Mouse (Mus musculus): ENCODE results near the gene Ptpa. TPM values are rescaled to one million over a fixed set of nuclear protein-coding genes. Genes with fewer than 3 reads are reported as not detected.

Gene Ptpa
- polyA plus RNA-seq, 1 experiment, result 152 TPM

DNA sequence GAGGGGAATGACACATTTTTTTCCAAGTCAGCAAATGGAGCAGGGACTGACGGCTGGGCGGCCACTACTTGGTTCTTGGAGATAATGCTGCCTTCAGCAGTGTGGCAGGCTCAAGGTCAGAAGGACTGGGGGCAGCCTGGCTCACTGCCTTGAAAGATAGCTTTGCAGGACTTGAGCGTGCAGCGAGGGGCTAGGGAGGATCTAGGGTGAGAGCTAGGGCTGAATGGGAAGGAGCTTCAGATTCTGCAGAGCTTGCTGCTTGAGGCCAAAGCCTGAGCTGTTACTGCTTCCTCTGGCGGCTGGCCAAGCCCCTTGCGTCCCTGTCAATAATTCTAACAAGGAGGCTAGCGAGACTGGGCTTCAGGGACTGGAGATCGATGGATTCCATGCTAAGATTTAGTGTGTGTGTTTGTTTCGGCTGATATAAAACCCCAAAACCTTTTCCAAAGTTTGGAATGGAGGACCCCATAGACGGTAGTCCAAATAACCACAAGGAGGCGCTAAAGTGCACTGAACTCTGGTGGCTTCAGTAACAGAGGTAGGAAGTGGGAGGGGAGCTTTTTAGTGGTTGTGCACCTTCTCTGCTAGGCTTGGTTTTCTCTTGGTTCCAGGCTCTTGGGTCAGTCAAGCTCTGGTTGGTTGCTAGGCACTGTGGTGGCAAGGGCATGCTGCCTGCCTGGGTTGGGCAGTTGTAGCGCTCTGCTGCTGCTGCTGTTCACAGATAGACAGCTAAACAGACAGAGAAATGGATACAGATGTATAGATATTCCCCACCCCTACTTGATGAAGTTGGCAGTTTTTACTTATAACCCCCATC, 25.1 kb downstream of the Ptpa start:
- TF ChIP-seq CTCF (IDR thresholded peaks at IDR 0.05; ENCODE audit: borderline replicate concordance, extremely low read depth, insufficient read depth, insufficient read length), result peak; percentile 81; the same call in 1 of the 2 replicates
- no peak for TF ChIP-seq POLR2A (IDR thresholded peaks at IDR 0.05; ENCODE audit: borderline replicate concordance, extremely low read depth, insufficient read depth, insufficient read length, poor library complexity, severe bottlenecking)
- DNase-seq (ENCODE audit: low read depth), result peak; percentile 89

DNA sequence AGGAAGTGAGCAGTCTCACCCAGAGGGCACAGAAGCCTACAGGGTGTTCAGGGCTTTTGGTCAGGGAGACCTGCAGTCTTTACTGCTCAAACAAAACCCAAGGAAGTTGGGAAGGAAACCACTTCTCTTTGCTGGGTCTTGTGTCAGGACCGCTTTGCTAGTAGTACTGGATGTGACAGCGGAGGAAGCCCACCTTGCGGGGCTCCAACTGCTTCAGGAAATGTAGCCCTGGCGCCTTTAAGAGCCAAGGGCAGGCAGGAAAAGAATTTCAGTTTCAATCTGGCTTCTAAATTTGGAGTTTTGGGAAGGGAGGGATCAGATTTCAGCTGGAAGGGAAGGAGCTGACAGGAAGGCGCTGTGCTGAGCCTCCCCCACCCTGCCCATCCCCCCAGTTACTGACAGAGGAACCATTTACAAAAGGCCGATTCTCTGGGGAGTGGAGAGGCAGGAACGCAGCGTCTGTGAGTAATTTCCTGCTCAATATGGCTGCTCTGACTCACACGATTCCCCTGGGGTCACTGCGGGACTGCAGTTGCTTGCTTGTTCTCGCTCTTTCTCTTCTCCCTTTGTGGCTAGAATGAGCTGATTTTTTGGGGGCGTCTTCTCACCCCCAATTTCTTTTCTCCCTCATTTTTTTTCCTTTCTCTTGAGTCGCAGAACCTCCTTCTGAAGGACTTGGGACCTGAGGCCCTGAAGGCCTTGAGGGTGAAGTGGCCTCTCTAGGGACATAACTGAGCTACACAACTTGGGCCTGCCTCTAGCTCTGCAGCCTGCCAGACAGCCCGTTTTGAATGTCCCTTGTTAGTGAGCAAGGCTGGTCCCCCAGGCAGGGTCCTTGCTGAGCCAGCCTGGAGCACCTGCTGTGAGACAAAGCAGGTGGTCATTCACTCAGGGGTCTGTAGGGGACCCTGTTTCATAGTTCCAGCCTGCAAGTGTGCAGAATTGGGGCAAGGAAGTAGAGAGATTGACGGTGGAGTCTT, 26.0 kb downstream of the Ptpa start:
- no peak for TF ChIP-seq POLR2A (IDR thresholded peaks at IDR 0.05; ENCODE audit: borderline replicate concordance, extremely low read depth, insufficient read depth, insufficient read length, poor library complexity, severe bottlenecking)
- no peak for TF ChIP-seq CTCF (IDR thresholded peaks at IDR 0.05; ENCODE audit: borderline replicate concordance, extremely low read depth, insufficient read depth, insufficient read length)
- DNase-seq (ENCODE audit: low read depth), result peak; percentile 97

DNA sequence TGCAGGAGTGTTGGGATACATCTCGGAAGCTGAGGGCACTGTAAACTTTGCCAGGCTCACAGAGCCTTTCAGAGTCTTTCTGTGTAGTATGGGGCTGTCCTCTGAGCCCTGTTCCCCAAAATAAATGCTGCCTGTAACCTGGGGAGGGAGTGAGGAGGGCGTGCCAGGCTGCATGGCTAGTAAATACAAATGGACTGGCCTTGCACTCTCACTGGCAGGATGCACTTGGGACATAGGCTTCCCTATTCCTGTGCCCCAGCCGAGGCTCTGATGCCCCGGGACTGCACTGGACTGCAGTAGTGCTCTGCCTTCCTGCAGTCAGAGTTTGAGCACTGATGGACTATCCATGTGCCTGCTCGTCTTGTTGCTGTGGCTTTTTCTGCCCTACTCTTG, 26.7 kb downstream of the Ptpa start:
- TF ChIP-seq POLR2A (IDR thresholded peaks at IDR 0.05; ENCODE audit: borderline replicate concordance, extremely low read depth, insufficient read depth, insufficient read length, poor library complexity, severe bottlenecking) (no peak), CTCF (IDR thresholded peaks at IDR 0.05; ENCODE audit: borderline replicate concordance, extremely low read depth, insufficient read depth, insufficient read length) (no peak)
- no peak for DNase-seq (ENCODE audit: low read depth)

DNA sequence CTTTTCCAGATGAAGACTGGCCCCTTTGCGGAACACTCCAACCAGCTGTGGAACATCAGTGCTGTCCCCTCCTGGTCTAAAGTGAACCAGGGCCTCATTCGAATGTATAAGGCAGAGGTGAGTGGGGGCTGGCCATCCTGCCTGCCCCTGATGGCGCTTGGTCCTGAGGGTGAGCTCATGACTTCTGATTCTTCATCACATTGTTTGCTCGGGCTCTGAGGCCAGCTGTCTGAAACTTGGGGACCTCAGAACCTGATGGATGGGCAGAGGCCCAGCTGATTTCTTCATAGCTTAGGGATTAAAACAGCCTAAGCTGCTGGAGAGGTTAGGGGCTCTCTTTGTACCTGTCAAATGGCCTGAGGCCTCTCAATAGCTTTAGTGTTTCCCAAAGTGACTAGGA, 27.4 kb downstream of the Ptpa start:
- no peak for DNase-seq (ENCODE audit: low read depth)
- TF ChIP-seq POLR2A (IDR thresholded peaks at IDR 0.05; ENCODE audit: borderline replicate concordance, extremely low read depth, insufficient read depth, insufficient read length, poor library complexity, severe bottlenecking) (no peak), CTCF (IDR thresholded peaks at IDR 0.05; ENCODE audit: borderline replicate concordance, extremely low read depth, insufficient read depth, insufficient read length) (no peak)

DNA sequence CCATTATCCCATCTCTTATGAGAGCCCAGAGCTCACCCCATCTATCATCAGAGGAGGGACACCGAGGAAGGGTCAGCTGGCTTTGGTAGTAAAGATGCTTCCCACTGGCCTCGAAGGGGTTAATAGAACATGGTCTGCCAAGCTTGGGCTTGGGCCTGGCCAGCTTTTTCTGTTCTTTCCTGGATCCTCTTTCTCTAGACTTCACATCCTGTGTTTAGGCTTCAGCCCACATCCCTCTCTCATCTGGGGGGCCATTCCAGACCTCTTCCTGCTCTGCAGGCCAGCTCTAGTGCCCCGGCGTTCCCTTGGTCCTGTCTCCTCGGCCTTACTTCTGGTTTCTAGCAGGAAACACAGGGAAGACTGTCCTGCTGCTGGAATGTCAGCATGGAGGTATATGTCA, 28.2 kb downstream of the Ptpa start:
- no peak for TF ChIP-seq CTCF (IDR thresholded peaks at IDR 0.05; ENCODE audit: borderline replicate concordance, extremely low read depth, insufficient read depth, insufficient read length)
- TF ChIP-seq POLR2A (IDR thresholded peaks at IDR 0.05; ENCODE audit: borderline replicate concordance, extremely low read depth, insufficient read depth, insufficient read length, poor library complexity, severe bottlenecking), result no peak
- DNase-seq (ENCODE audit: low read depth), result no peak

DNA sequence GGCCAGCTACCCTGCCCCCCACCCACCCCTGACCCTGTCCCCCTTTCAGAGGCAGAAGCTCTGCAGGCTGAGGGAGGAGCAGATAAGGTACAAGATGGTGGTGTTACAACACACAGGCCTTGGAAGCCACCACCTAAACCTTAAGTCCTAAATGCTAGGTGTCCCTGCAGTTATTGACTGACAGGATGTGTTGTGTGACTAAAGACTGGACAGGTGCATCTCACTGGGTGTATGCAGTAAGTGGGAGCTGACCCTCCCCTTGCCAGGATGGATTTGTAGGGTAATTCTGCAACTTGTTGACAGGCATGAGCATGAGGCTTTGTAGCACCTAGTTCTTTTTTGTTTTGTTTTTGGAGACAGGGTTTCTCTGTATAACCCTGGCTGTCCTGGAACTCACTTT, 28.6 kb downstream of the Ptpa start:
- TF ChIP-seq CTCF (IDR thresholded peaks at IDR 0.05; ENCODE audit: borderline replicate concordance, extremely low read depth, insufficient read depth, insufficient read length), result no peak
- TF ChIP-seq POLR2A (IDR thresholded peaks at IDR 0.05; ENCODE audit: borderline replicate concordance, extremely low read depth, insufficient read depth, insufficient read length, poor library complexity, severe bottlenecking), result no peak
- no peak for DNase-seq (ENCODE audit: low read depth)

DNA sequence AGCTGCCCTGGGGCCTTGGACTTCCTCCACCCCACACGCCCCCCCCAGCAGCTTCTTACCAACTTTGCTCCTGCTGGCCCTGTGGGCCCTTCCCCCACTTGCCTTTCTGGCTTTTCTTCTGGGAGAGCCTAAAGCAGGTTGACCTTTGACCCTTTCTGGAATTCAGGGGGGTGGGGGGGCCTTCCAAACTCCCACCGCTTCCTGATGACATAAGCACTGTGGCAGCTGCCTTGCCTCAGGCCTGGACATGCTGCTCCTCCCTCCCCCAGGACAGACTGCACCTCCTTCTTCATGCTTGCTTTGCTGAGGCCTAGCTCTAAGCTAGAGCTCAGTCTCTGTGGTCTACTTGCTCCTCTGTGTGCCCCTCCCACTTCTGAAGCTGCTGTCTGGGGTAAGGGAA, 29.5 kb downstream of the Ptpa start:
- no peak for TF ChIP-seq POLR2A (IDR thresholded peaks at IDR 0.05; ENCODE audit: borderline replicate concordance, extremely low read depth, insufficient read depth, insufficient read length, poor library complexity, severe bottlenecking)
- no peak for TF ChIP-seq CTCF (IDR thresholded peaks at IDR 0.05; ENCODE audit: borderline replicate concordance, extremely low read depth, insufficient read depth, insufficient read length)
- no peak for DNase-seq (ENCODE audit: low read depth)

DNA sequence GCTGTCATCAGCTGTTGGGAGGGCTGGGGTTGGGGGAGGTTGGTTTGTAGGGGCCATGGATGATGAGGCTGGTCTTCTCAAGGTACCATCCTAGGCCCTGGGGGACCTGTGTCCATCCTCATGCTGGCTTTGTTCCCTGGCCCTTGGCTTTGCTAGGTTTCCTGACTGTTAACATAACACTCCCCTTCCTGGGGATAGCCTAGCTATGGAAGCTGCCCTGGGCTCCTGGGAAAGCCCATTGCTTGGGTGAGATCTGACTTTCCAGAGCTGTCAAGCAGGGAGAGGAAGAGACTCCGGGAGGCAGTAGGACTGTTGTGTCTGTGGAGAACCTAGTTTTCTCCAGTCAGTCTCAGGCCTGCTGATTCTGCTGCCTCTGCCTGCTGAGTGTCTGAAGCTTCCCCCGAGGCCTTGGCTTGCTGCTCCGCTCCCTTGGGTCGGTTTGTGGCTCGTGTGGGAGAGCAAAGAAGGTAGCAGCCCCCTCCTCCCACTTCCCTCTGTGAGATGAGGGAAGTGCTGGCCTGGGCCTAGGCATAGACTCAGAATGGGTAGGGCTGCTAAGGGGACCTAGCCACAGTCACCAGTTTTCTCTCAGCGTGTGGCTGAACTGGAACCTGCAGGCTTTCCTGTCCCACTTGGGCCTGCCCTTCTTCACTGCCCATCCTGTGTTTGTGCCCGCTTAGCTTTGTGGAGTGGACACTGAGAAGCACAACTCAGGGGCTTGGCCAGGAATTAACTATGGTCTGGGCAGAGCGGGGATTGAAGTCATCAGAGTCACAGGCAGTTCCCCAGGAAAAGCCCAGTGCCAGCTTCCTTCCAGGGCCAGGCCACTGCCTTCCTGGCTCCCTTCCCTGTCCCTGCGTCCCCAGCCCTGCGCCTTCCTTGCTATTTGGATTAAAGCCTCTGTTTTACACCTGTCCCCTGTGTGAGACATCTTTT, 31.3 kb downstream of the Ptpa start:
- DNase-seq (ENCODE audit: low read depth), result no peak
- TF ChIP-seq CTCF (IDR thresholded peaks at IDR 0.05; ENCODE audit: borderline replicate concordance, extremely low read depth, insufficient read depth, insufficient read length) (no peak), POLR2A (IDR thresholded peaks at IDR 0.05; ENCODE audit: borderline replicate concordance, extremely low read depth, insufficient read depth, insufficient read length, poor library complexity, severe bottlenecking) (no peak)

DNA sequence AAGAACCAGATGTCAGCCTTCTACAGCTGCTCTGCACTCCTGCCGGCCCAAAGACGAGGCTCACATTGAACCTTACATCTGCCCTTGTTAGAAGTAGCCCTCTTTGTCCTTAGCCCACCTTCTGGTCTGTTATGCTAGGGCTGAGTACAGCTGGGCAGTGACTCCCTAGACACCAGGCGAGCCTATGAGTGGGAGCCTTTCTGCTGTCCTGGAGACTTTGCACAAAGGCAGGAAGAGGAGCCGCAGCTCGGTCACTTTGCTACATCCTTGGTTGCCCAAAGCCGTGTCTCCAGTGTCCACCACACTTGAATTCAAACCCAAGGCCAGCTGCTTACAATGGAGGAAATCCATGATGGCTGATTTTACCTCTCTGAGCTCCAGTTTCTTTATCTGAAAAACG, 32.5 kb downstream of the Ptpa start:
- no peak for DNase-seq (ENCODE audit: low read depth)
- no peak for TF ChIP-seq CTCF (IDR thresholded peaks at IDR 0.05; ENCODE audit: borderline replicate concordance, extremely low read depth, insufficient read depth, insufficient read length)

DNA sequence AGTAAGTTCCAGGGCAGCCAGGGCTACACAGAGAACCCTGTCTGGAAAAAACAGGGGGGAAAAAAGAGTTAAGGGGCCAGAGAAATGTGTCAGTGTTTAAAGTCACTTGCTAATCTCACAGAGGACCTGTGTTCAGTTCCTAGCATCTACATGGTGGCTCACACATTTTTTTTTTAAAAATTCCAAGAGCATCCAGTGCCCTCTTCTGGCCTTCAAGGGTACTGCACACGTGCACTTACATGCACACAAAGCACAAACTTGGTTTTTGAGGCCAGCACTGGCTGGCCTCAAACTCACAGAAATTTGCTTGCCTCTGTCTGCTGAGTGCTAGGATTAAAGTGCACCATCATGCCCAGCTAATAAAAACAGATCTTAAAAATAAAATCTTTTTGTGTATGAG, 34.7 kb downstream of the Ptpa start:
- DNase-seq (ENCODE audit: low read depth), result no peak
- TF ChIP-seq CTCF (IDR thresholded peaks at IDR 0.05; ENCODE audit: borderline replicate concordance, extremely low read depth, insufficient read depth, insufficient read length) (peak; percentile 48; the same call in 1 of the 2 replicates), POLR2A (IDR thresholded peaks at IDR 0.05; ENCODE audit: borderline replicate concordance, extremely low read depth, insufficient read depth, insufficient read length, poor library complexity, severe bottlenecking) (no peak)
